10 mouse cellular contexts compared by ENCODE assay signal in genomic region chr3:145525266-145525665, GRCm38 (mm10).
"Had no signal": no experiment of that assay in that cellular context is flagged by ENCODE, and none has a peak within 500 bp of the region (broad histone marks: within the 10 kb centered on the region; RNA-seq: fewer than 3 reads in every experiment).

No protein-coding gene starts in this region.

- H3K4me1 ChIP-seq: limb, embryonic 15.5 days; liver, embryonic 12.5 days; lung, embryonic 15.5 days; midbrain, embryonic 13.5 days; stomach, embryonic 15.5 days had no signal

- H3K36me3 ChIP-seq: limb, embryonic 15.5 days; liver, embryonic 12.5 days; lung, embryonic 15.5 days; midbrain, embryonic 13.5 days; stomach, embryonic 15.5 days had no signal

- H3K9me3 ChIP-seq: limb, embryonic 15.5 days; liver, embryonic 12.5 days; lung, embryonic 15.5 days; midbrain, embryonic 13.5 days; stomach, embryonic 15.5 days had no signal

- H3K27ac ChIP-seq: limb, embryonic 15.5 days; liver, embryonic 12.5 days; lung, embryonic 15.5 days; midbrain, embryonic 13.5 days; stomach, embryonic 15.5 days had no signal

- DNase-seq: kidney, postnatal 10 days; left cerebral cortex, postnatal 4 days; lung, postnatal 14 days; right cerebral cortex, postnatal 4 days; thymus, postnatal 36 days had no signal

- H3K27me3 ChIP-seq: limb, embryonic 15.5 days; liver, embryonic 12.5 days; lung, embryonic 15.5 days; midbrain, embryonic 13.5 days; stomach, embryonic 15.5 days had no signal

- ATAC-seq: liver, embryonic 12.5 days; midbrain, embryonic 13.5 days had no signal

- H3K9ac ChIP-seq: limb, embryonic 15.5 days; liver, embryonic 12.5 days; lung, embryonic 15.5 days; midbrain, embryonic 13.5 days; stomach, embryonic 15.5 days had no signal

- H3K4me2 ChIP-seq: limb, embryonic 15.5 days; liver, embryonic 12.5 days; lung, embryonic 15.5 days; midbrain, embryonic 13.5 days; stomach, embryonic 15.5 days had no signal

- H3K4me3 ChIP-seq: limb, embryonic 15.5 days; liver, embryonic 12.5 days; lung, embryonic 15.5 days; midbrain, embryonic 13.5 days; stomach, embryonic 15.5 days had no signal
